Mouse (Mus musculus) liver, adult 2 months (tissue): Measurements from ENCODE around the gene Unc13a. TPM values are rescaled to one million over a fixed set of nuclear protein-coding genes. Genes with fewer than 3 reads are reported as not detected.

Experiments used
- DNase-seq: peaks from one replicate; pipeline ENCODE4 v3.0.0-alpha.2; 2011; ENCODE audit warnings: low read depth, low spot score; ENCODE audit errors: extremely low read depth
- H3K27ac ChIP-seq: fragments of 200-500 bp; replicated peaks from 2 replicates; pipeline ENCODE4 v1.5.1; 2012; ENCODE audit warnings: low read depth, mild to moderate bottlenecking, control low read depth, inconsistent platforms, low read length; ENCODE audit not compliant: insufficient read depth
- H3K27me3 ChIP-seq: fragments of 200-500 bp; 2 replicates; pipeline ENCODE4 v1.6.1; 2012; ENCODE audit warnings: mild to moderate bottlenecking, moderate library complexity, low read length, inconsistent platforms; ENCODE audit not compliant: control insufficient read depth, insufficient read depth
- H3K36me3 ChIP-seq: fragments of 200-500 bp; 2 replicates; pipeline ENCODE4 v1.6.1; 2012; ENCODE audit warnings: low read length, inconsistent platforms; ENCODE audit not compliant: control insufficient read depth, insufficient read depth
- H3K4me1 ChIP-seq: fragments of 200-500 bp; 2 replicates; pipeline ENCODE4 v1.6.1; 2011; ENCODE audit warnings: low read length; ENCODE audit not compliant: control insufficient read depth, insufficient read depth
- H3K4me3 ChIP-seq: fragments of 200-500 bp; 2 replicates; pipeline ENCODE4 v1.5.1; 2011; ENCODE audit warnings: low read depth, mild to moderate bottlenecking, control low read depth, low read length, moderate library complexity; ENCODE audit not compliant: insufficient read depth
- H3K79me2 ChIP-seq: fragments of 200-500 bp; 2 replicates; pipeline ENCODE4 v1.6.1; 2012; ENCODE audit warnings: inconsistent platforms, mild to moderate bottlenecking, low read length, moderate library complexity; ENCODE audit not compliant: control insufficient read depth, insufficient read depth
- H3K9ac ChIP-seq: fragments of 200-500 bp; 2 replicates; pipeline ENCODE4 v1.6.1; 2012; ENCODE audit warnings: low read depth, mild to moderate bottlenecking, control low read depth, inconsistent platforms, low read length
- CTCF ChIP-seq: fragments of 200-500 bp; IDR thresholded peaks from 2 replicates; pipeline ENCODE4 v1.5.1; 2011; ENCODE audit warnings: low read depth, low read length, control low read depth
- POLR2A ChIP-seq: fragments of 200-500 bp; IDR thresholded peaks from 2 replicates; pipeline ENCODE4 v1.6.1; 2011; ENCODE audit warnings: low read length, control low read depth; ENCODE audit not compliant: insufficient read depth; ENCODE audit errors: extremely low read depth
- WGBS: fragments of 180-500 bp; shearing (Covaris S2); methylation state at CpG from one replicate; pipeline ENCODE4 v1.1.7; 2018; 5-methylcytosine and 5-hydroxymethylcytosine counted together
- polyA plus RNA-seq: library from polyadenylated mRNA; depleted of rRNA; stranded (reverse); fragments of >200 nt; gene quantifications from 2 replicates; pipeline ENCODE4 v1.2.3, GENCODE M21; 2012
- total RNA-seq: library from RNA; depleted of rRNA; stranded (reverse); fragments of >200 nt; gene quantifications from 2 replicates; pipeline ENCODE4 v1.2.3, GENCODE M21; 2014

Unc13a gene
- total and polyA plus RNA-seq, 2 experiments: 0.09 to 0.15 TPM

DNA sequence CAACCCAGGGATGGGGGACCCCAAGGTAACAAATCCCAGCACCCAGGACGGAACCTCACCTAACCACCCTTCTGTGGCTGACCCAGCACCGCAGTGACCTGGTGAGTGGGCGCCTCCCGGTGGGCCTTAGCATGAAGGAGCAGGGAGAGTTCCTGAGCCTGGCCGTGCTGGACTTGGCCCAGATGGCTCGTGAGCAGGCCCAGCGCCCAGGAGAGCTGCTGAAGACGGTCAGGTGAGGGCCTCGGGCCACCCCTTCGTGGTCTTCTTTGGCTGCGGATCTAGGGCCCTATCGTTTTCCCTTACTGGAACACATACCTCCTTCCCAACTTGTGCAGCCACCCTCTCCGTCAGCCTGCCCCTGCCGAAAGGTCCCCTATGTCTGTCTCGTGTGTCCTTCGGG is 7.6 kb upstream of the Unc13a start:
- no peak for DNase-seq
- Histone ChIP-seq H3K4me1 (peaks cover 8% of the 10 kb centered on the region; the same call in 1 of the 2 replicates), H3K79me2 (no peaks in the 10 kb centered on the region), H3K27ac (no peak overlapping the region), H3K36me3 (no peaks in the 10 kb centered on the region), H3K9ac (no peak overlapping the region), H3K27me3 (no peaks in the 10 kb centered on the region), H3K4me3 (no peak overlapping the region)
- TF ChIP-seq CTCF (no peak), POLR2A (no peak)
- WGBS: 65% methylated on average over 16 of the region's 16 CpGs

DNA sequence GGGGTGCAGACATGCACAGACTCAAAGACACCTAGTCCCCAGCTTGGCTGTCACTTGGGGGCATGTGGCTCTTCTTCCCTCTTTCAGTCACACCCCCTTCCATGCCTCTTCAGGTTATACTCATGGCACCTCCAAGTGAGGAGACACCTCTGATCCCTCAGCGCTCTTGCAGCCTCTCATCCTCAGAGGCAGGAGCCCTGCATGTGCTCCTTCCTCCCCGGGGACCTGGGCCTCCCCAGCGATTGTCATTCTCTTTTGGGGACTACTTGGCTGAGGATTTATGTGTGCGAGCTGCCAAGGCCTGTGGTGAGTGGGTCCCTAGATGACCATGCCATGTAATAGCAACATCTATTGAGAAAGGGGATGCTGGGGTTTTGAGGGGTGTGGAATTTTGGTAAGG is 6.7 kb upstream of the Unc13a start:
- H3K27me3 ChIP-seq: no peaks in the 10 kb centered on the region
- no peak overlapping the region for H3K27ac ChIP-seq
- H3K4me1 ChIP-seq: peaks cover 8% of the 10 kb centered on the region; the same call in 1 of the 2 replicates
- no peak for DNase-seq
- no peaks in the 10 kb centered on the region for H3K79me2 ChIP-seq
- no peak overlapping the region for H3K9ac ChIP-seq
- H3K4me3 ChIP-seq: no peak overlapping the region
- WGBS: 72% methylated on average over 4 of the region's 4 CpGs
- TF ChIP-seq CTCF (no peak), POLR2A (no peak)
- H3K36me3 ChIP-seq: no peaks in the 10 kb centered on the region

DNA sequence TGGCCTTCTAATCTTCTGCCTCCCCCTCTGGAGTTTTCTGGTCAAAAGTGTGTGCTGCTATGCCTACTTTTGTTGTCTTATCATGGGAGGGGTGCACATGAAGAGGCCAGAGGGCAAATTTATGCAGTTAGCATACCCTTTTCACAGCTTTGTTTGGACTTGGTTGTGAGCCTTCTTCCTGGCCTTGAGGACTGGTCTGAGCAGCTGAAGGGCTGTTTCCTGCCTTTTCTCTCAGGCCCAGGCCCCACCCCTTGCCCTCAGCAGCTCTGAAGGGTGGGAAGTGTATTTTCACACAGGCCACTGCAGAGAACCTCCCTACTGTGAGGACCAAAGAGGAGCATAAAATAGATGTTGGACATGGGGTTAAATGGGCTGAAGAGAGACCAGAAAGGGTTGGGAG is 6.0 kb upstream of the Unc13a start:
- no peak for TF ChIP-seq CTCF
- no peak for TF ChIP-seq POLR2A
- 0 out of 2 replicates have a peak overlapping the region, but pooled peaks have one; percentile 25 for H3K27ac ChIP-seq
- H3K36me3 ChIP-seq: no peaks in the 10 kb centered on the region
- H3K79me2 ChIP-seq: no peaks in the 10 kb centered on the region
- no peaks in the 10 kb centered on the region for H3K27me3 ChIP-seq
- DNase-seq: no peak
- no peak overlapping the region for H3K4me3 ChIP-seq
- H3K9ac ChIP-seq: no peak overlapping the region
- peaks cover 8% of the 10 kb centered on the region; the same call in 1 of the 2 replicates for H3K4me1 ChIP-seq

DNA sequence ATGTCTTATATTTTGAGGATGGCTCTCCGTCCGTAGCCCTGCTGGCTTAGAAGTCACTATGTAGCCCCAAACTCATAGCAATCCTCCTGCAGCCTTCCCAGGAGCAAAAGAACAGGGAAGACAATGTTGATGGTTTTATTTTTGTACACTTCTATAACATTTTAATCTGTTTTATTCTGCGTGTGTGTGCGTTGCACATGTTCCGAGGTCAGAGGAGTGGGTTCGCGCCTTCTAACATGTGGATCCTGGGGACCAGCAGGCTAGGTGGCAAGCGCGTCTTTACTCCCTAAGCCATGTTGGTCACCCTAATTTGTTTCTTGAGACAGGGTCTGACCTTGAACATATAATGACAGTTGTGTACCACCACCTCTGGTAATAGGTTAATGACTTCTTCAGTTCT is 5.2 kb upstream of the Unc13a start:
- TF ChIP-seq POLR2A (no peak), CTCF (no peak)
- Histone ChIP-seq H3K4me3 (peak overlapping the region; percentile 98; the same call in 1 of the 2 replicates), H3K36me3 (no peaks in the 10 kb centered on the region), H3K9ac (peak overlapping the region; percentile 99), H3K27ac (peak overlapping the region; percentile 5; the same call in 1 of the 2 replicates), H3K79me2 (no peaks in the 10 kb centered on the region), H3K4me1 (peaks cover 9% of the 10 kb centered on the region), H3K27me3 (no peaks in the 10 kb centered on the region)
- 54% methylated on average over 9 of the region's 9 CpGs for WGBS
- no peak for DNase-seq

DNA sequence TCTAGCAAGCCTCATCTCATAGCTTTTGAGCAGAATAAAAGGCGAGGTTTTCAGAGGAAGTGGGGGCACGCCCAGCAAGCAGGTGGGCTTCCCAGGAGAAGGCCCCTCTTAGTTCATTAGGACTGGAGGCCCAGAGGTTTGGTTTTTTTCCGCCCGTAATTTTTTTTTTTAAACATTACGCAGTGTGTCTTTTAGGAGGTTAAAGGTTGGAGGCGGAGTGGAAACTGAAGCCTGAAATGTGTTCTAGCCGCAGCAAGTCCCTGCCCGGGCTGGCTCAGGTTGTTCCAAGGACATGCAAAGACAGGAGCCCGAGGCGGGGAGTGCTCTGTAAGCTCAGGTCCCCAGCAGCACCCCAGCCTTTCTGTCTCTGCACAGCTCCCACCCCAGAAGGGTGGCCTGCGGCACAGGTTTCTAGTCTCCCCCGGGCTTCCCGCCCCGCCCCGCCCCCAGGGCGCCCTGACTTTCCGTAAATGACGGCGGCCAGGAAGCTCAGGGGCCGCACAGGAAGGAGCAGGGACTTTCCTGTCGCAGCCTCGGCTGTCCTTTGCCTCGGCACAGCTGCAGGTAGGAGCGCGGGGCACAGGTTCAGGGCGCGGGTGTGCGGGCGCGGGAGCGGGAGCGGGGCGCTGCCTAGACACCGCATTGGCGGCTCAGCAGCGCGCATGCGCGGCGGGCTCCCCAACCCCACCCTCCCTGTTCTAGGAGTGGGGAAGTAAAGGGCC is 4.6 kb upstream of the Unc13a start, which contains the start of gene Jak3:
TSS of gene Jak3 (plus strand) at position 277 of the 722 bp plus-strand sequence.
- DNase-seq: peak; percentile 74
- 2% methylated on average over 40 of the region's 40 CpGs for WGBS
- Histone ChIP-seq H3K9ac (peak within 1 kb of the TSS; percentile 99), H3K4me3 (peak within 1 kb of the TSS; percentile 98), H3K36me3 (no peaks in the 10 kb centered on the region), H3K79me2 (no peaks in the 10 kb centered on the region), H3K27ac (peak within 1 kb of the TSS; percentile 90), H3K27me3 (no peaks in the 10 kb centered on the region), H3K4me1 (peaks cover 11% of the 10 kb centered on the region)
- no peak for TF ChIP-seq CTCF
- TF ChIP-seq POLR2A: 0 out of 2 replicates have a peak, but pooled peaks have one; percentile 33

DNA sequence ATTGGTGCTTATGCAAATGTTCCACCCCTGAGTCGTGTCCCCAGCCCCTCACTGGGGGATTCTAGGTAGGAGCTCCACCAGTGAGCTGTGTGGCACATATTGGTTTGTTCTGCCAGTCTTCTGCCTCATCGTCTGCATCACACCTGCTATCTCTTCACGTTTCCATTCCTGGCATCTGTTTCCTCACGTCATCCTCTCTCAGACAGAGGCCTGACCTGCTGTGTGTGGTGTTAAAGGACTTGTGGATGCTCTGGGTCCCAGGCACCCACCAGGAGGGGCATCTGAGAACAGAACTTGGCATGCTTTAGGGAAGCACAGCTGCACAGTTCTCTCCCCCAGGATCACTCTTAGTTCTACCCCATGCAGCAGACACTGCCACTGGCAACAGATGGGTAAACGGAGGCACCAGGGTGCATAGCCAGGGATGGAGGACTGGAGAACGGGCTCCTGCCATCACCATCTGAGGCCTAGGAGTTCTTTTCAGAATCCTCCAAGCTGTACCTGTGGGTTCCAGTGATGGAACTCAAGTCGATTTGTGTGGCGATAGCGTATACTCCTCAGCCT is 4.0 kb upstream of the Unc13a start:
- no peak for DNase-seq
- Histone ChIP-seq H3K36me3 (no peaks in the 10 kb centered on the region), H3K9ac (peak overlapping the region; percentile 71), H3K4me1 (peaks cover 15% of the 10 kb centered on the region), H3K79me2 (no peaks in the 10 kb centered on the region), H3K27ac (peak overlapping the region; percentile 90), H3K27me3 (no peaks in the 10 kb centered on the region), H3K4me3 (no peak overlapping the region; the same call in 1 of the 2 replicates)
- TF ChIP-seq CTCF: no peak
- 62% methylated on average over 9 of the region's 9 CpGs for WGBS
